Mouse (Mus musculus) heart, embryonic 10.5 days (tissue): ENCODE measurements around the gene Blvrb. TPM values are rescaled to one million over a fixed set of nuclear protein-coding genes. Genes with fewer than 3 reads are reported as not detected.

Source experiments
- polyA plus RNA-seq: library from polyadenylated mRNA; unstranded; fragments of >200 nt; fragmentation: Nextera tagmentation; extraction: Ambion mirVana; gene quantifications from 2 replicates; pipeline ENCODE4 v1.2.1, GENCODE M21; 2016

The Blvrb gene
- polyA plus RNA-seq, 1 experiment from 2014 or later, result 88.8 TPM

Other genes starting within 250 kb of the Blvrb start
- 3.4 and 5.0 TPM in 2 replicates for gene Itpkc, start 219.3 kb upstream of the Blvrb start, polyA plus RNA-seq
- 12.3 and 13.9 TPM in 2 replicates for gene Coq8b, start 215.0 kb upstream of the Blvrb start, polyA plus RNA-seq
- 7.0 and 9.6 TPM in 2 replicates for gene Numbl, start 189.5 kb upstream of the Blvrb start, polyA plus RNA-seq
- 19.2 and 23.6 TPM in 2 replicates for gene Ltbp4, start 110.3 kb upstream of the Blvrb start, polyA plus RNA-seq
- gene Shkbp1, start 92.0 kb upstream of the Blvrb start, polyA plus RNA-seq, result 48.3 and 50.4 TPM in 2 replicates
- 1.3 and 2.1 TPM in 2 replicates for gene Gm20479, start 90.6 kb upstream of the Blvrb start, polyA plus RNA-seq
- gene Sptbn4, start 292 bp upstream of the Blvrb start, polyA plus RNA-seq, result 0.40 and 0.46 TPM in 2 replicates
- gene Sertad3, start 25.8 kb downstream of the Blvrb start, polyA plus RNA-seq, result 19.0 and 23.8 TPM in 2 replicates
- gene Sertad1, start 38.9 kb downstream of the Blvrb start, polyA plus RNA-seq, result 34.8 and 38.9 TPM in 2 replicates
- gene Prx, start 51.3 kb downstream of the Blvrb start, polyA plus RNA-seq, result 2.4 and 2.8 TPM in 2 replicates
- 0.54 and 0.59 TPM in 2 replicates for gene Hipk4, start 75.3 kb downstream of the Blvrb start, polyA plus RNA-seq
- 54.1 and 55.6 TPM in 2 replicates for gene Pld3, start 105.2 kb downstream of the Blvrb start, polyA plus RNA-seq
- 36.3 and 37.4 TPM in 2 replicates for gene 2310022A10Rik, start 105.3 kb downstream of the Blvrb start, polyA plus RNA-seq
- 94.8 and 106 TPM in 2 replicates for gene Akt2, start 143.6 kb downstream of the Blvrb start, polyA plus RNA-seq
- not detected in 2 replicates for gene Ttc9b, start 205.9 kb downstream of the Blvrb start, polyA plus RNA-seq
- 4.5 and 10.6 TPM in 2 replicates for gene Map3k10, start 226.6 kb downstream of the Blvrb start, polyA plus RNA-seq
- gene Zfp607b, start 241.4 kb downstream of the Blvrb start, polyA plus RNA-seq, result 1.6 and 2.5 TPM in 2 replicates